Mouse (Mus musculus): ENCODE measurements around the gene Spem1.

Spem1 gene

GRCm38 (mm10) chr11:69836703-69837576 is 15.0 kb upstream of the Spem1 start:
- DNase-seq (ENCODE audit: low read depth, low spot score): peak; percentile 23

DNA sequence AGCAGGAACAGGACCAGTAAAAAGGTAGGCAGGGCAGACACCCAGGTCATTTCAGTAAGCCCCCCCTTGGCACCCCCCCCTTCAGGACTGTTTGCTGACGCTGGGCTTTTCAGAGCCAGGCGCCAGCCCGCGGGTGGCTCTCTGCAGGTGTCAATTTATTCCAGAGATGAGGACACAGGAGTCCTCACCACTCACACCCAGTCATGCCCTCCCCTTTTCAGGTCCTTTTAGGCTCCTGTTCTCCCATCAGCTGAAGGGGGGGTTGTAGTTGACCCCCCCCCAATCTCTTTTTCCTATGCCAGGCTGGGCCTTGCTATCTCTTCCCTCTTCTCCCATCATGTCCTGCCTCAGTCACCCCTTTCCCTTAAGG is 14.0 kb upstream of the Spem1 start:
- DNase-seq (ENCODE audit: low read depth, low spot score): no peak

DNA sequence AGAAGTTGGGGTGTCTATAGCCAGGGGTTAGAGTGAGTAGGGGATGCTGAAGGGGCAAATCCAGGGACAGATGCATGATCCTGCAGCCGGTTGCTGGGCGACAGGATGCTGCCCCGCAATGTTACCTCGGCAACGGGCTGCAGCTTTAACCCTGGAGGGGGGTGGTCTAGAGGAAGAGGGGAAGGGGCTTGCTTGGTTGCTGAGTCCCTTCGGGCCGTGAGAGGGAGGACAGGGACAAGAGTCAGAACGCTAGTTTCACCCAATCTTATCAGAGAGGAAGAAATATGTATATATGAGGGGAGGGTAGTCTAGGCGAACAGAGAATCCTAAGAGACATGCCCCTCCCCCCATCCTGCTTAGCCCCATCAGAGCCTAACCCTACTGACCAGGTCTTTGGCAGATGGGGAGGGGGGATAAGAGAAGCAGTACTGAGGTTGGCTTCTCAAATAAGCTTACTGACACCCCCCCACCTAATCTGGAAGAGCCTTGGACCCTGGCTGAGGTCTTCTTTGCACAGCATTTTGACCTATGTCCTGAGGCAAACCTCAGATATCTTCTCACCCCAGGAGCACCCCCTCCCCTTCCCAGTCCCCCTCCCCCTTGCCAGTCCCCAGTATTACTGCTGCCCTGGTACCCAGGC is 13.5 kb upstream of the Spem1 start:
- no peak for DNase-seq (ENCODE audit: low read depth, low spot score)

GRCm38 (mm10) chr11:69834001-69834549 is 12.1 kb upstream of the Spem1 start:
- no peak for DNase-seq (ENCODE audit: low read depth, low spot score)

DNA sequence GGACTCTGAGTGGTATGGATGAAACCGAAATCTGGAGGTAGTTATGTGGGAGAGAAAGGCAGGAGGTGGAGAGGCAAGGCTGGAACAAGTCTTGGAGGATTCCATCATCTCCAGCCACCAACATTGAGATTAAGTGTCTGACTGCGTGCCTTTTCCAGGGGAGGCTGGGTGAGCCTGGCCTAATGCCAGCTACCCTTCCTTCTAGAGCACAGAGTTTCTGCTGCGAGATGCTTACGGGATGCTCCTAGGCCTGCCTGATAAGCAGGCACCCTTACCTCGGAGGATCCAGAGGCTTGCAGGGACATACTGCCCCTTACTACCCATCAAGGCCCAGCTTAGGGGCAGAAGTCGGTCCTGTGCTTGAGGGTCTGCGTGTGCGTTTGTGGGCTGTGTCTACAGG is 11.6 kb upstream of the Spem1 start:
- no peak for DNase-seq (ENCODE audit: low read depth, low spot score)

GRCm38 (mm10) chr11:69828832-69829231 is 6.9 kb upstream of the Spem1 start:
- DNase-seq (ENCODE audit: low read depth, low spot score): no peak

DNA sequence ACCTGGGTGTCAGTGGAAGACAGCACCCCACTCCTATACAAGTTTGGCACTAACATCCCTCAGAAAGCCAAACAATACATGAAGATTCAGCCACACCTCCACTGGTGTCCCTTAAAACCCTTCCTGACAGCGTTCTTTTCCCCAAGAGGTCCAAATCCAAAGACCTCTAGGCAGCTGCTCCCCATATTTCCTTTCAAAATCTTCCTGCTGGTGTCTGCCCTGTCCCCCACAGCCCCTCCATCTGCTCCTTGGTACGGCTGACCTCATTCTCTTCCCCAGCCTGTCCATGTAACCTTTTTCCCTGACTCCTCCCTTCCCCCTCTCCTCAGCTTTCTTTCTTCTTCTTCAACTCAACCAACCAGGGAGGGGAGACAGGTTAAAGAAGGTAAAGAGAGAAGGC is 1.5 kb upstream of the Spem1 start:
- no peak for DNase-seq (ENCODE audit: low read depth, low spot score)

- no peak for DNase-seq (ENCODE audit: low read depth, low spot score)
These were observed 3.1 kb downstream of the Spem1 start for GRCm38 (mm10) chr11:69818871-69819270.

- DNase-seq (ENCODE audit: low read depth, low spot score): no peak
These were observed 3.6 kb downstream of the Spem1 start, which contains the start of gene Spem2 for GRCm38 (mm10) chr11:69818365-69818764. Gene Spem2, minus strand, starts transcription at chr11:69818465.

- no peak for DNase-seq (ENCODE audit: low read depth, low spot score)
These were observed 5.5 kb downstream of the Spem1 start for GRCm38 (mm10) chr11:69816520-69816919.

DNA sequence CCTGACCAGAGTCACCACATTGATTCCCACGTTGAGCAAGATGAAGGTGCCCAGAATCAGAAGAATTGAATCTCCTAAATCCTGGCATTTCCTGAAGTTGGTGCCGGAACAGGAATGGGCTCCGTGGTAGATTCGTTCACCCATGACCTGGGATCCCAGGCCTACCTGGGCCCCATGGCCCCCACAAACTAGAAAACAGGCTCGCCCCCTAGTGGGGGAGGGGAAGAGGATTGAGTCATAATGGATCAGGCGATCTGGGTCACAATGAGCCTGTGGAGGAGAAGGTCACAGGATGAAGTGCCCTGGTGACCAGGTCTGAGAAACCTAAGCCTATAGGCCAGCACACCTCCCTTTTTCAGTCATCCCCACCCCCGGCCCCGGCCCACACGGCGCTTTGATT is 6.8 kb downstream of the Spem1 start, which contains the start of gene Gm39566:
Gene Gm39566 (minus strand): TSS at position 144 of the 400 bp plus-strand sequence.
- DNase-seq (ENCODE audit: low read depth, low spot score): no peak

DNA sequence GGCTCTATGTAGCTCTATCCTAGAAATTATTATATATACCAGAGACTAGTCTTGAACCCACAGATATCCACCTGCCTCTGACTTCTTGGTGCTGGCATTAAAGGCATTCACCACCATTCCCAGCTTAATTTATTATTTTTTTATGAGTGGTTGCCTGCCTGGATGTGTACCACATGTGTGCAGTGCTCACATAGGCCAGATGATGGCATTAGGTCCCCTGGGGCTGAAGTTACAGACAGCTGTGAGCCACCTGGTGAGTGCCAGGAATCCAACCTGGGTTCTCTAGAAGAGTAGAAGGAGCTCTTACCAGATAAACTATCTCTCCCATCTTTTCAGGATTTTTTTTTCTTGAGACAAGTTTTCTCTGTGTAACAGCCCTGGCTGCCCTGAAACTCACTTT is 11.7 kb downstream of the Spem1 start:
- peak; percentile 32 for DNase-seq (ENCODE audit: low read depth, low spot score)

GRCm38 (mm10) chr11:69807641-69808040 is 14.3 kb downstream of the Spem1 start:
- no peak for DNase-seq (ENCODE audit: low read depth, low spot score)

GRCm38 (mm10) chr11:69806378-69806777 is 15.6 kb downstream of the Spem1 start:
- DNase-seq (ENCODE audit: low read depth, low spot score): no peak

GRCm38 (mm10) chr11:69804972-69805909 is 16.7 kb downstream of the Spem1 start, which contains the start of gene Tmem102:
Gene Tmem102, minus strand, starts transcription at chr11:69805624.
- peak; percentile 87 for DNase-seq (ENCODE audit: low read depth, low spot score)

- DNase-seq (ENCODE audit: low read depth, low spot score): no peak
These were observed 17.4 kb downstream of the Spem1 start for GRCm38 (mm10) chr11:69804652-69804940.

DNA sequence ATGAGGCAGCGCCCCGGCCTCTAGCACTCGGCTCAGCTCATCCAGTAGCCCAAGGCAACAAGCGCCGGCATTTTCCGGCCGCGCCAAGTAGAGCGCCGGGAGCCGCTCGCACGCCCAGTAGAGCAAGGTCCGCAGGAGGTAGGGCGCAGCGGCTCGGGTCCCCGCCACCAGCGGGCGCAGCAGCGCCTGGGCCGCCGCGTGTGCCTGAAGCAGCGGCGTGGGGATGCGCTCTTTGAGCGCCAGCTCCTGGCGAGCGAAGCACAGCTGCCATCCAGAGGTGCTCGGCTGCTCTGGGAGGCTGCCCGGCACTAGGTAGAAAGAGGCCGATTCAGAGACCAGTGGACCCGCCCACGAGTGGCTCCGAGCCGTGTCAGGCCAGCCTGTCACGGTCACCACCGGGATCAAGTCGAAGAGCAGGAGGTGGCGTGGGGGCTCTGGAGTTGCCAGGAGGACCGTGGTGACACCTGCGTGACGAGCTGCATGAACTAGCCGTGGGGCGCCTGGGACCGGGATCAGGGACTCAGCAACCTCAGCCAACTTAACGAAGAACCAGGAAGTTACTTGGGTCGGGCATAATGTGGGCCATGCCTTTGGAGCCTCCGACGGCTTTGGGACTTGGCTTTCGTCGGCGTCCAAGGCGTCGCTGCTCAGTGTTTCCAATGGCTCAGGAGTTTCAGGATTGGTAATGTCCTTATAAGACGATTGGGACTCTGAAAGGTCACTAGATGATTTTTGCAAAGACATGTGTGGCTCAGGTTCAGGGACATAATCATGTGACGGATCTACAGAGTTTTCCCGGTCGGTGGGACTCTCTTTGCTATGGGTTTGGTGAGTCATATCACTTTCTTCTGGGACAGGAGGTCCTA is 18.0 kb downstream of the Spem1 start:
- peak; percentile 92 for DNase-seq (ENCODE audit: low read depth, low spot score)

DNA sequence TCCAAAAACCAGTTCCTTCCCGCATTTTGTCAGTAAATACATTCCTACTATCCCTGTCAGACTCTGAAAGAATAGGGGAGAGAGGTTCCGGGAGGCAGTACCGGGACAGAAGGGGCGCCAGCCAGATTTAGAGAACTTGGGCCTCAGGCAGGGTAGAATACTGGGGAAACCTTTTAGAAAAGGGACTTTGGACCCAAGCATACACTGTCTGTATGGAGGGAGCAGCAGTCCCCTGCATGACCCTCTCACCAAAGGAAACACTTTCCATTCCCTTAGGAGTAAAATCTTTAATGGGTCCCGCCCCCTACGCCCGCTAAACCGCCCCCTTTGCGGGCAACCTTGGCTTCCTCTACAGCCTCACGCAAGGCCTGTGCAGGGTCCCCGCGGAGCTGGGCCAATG is 18.7 kb downstream of the Spem1 start:
- no peak for DNase-seq (ENCODE audit: low read depth, low spot score)

- peak; percentile 91 for DNase-seq (ENCODE audit: low read depth, low spot score)
These were observed 19.3 kb downstream of the Spem1 start for GRCm38 (mm10) chr11:69802648-69803105.

DNA sequence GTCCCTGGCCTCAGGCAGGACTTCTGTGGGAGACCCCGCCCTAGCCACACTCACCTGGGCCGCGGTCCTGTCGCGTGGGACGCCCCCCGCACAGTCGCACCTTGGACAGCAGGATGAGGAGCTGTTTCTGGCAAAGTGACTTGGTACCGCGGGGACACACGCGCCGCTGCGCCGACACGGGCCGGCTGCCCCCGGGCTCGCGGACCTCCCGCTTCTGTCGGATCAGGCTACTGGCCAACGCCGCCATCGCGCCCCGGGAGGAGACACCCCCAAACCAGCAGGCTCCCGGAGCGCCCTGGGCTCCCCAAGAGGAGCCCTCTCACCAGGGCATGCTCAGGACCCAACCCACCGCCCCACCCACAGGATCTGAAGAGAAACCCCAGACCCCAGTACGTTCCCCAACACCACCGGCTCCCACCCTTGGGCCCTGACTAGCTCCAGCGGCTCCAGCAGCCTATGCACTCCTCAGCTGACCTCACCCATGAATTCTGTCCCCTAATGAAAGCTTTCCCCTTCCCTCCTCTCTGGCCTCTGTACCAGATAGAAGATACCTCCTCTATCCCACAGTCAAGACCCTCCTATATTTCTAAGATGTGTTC is 20.5 kb downstream of the Spem1 start, which contains the start of gene Fgf11:
Gene Fgf11 (minus strand): TSS at position 479 of the 599 bp plus-strand sequence.
- no peak for DNase-seq (ENCODE audit: low read depth, low spot score)

All from A20 (cell line).